Mouse (Mus musculus) liver, embryonic 14 days (tissue): ENCODE results near the gene Gm6760. TPM values are rescaled to one million over a fixed set of nuclear protein-coding genes. Genes with fewer than 3 reads are reported as not detected.

ENCODE experiments used
- polyA plus RNA-seq: library from polyadenylated mRNA; depleted of rRNA; stranded (reverse); fragments of >200 nt; gene quantifications from 2 replicates; pipeline ENCODE4 v1.2.3, GENCODE M21; 2012; rRNA removed

The Gm6760 gene
- not detected in 2 replicates for polyA plus RNA-seq

GRCm38 (mm10) chrX:64152098-64152497 is at the start of gene Gm6760:
TSS of gene Gm6760 (minus strand) at chrX:64152198.

GRCm38 (mm10) chrX:64173248-64173647 is 21.2 kb upstream of the Gm6760 start, which contains the start of gene 3830417A13Rik:
TSS of gene 3830417A13Rik (plus strand) at chrX:64173548.

Other genes with a start within 250 kb of the Gm6760 start
- 0.02 TPM in 2 replicates for gene 3830417A13Rik, start 21.4 kb upstream of the Gm6760 start, polyA plus RNA-seq
- 0.02 and 0.03 TPM in 2 replicates for gene Slitrk4, start 124.8 kb upstream of the Gm6760 start, polyA plus RNA-seq